ENCODE assay signal across 14 mouse cellular contexts in genomic region chr4:10833273-10833672, GRCm38 (mm10).
"Had no signal": no experiment of that assay in that cellular context is flagged by ENCODE, and none has a peak within 500 bp of the region (broad histone marks: within the 10 kb centered on the region; RNA-seq: fewer than 3 reads in every experiment).

No protein-coding gene starts in this region.

- ATAC-seq: lung, postnatal 0 days; midbrain, embryonic 15.5 days had no signal

- H3K27ac ChIP-seq: left cerebral cortex, adult 2 months; limb, embryonic 10.5 days; liver, embryonic 15.5 days; midbrain, embryonic 15.5 days; neural tube, embryonic 13.5 days had no signal

- H3K4me3 ChIP-seq: left cerebral cortex, adult 2 months; limb, embryonic 10.5 days; liver, embryonic 15.5 days; megakaryocyte, embryonic 14.5 days; midbrain, embryonic 15.5 days; neural tube, embryonic 13.5 days had no signal

- H3K9me3 ChIP-seq: limb, embryonic 10.5 days; liver, embryonic 15.5 days; megakaryocyte, embryonic 14.5 days; midbrain, embryonic 15.5 days; neural tube, embryonic 13.5 days had no signal

- H3K9ac ChIP-seq: liver, embryonic 15.5 days; midbrain, embryonic 15.5 days; neural tube, embryonic 13.5 days had no signal

- H3K4me2 ChIP-seq: liver, embryonic 11.5 days; liver, embryonic 15.5 days; midbrain, embryonic 11.5 days; midbrain, embryonic 15.5 days; neural tube, embryonic 13.5 days had no signal

- H3K27me3 ChIP-seq: liver, embryonic 15.5 days; megakaryocyte, embryonic 14.5 days; midbrain, embryonic 15.5 days; neural tube, embryonic 13.5 days had no signal

- H3K36me3 ChIP-seq: limb, embryonic 10.5 days; liver, embryonic 15.5 days; midbrain, embryonic 15.5 days; neural tube, embryonic 13.5 days had no signal

- DNase-seq: kidney, adult 11 months; kidney, postnatal 10 days; lung, adult 2 months; lung, postnatal 36 days; thymus, postnatal 36 days had no signal

- H3K4me1 ChIP-seq: limb, embryonic 10.5 days; liver, embryonic 15.5 days; midbrain, embryonic 15.5 days; neural tube, embryonic 13.5 days had no signal
